Mouse (Mus musculus) small intestine, adult 2 months (tissue): ENCODE data around the gene Sh3pxd2a.

Experiments used
- CTCF ChIP-seq: fragments of 200-500 bp; IDR thresholded peaks from 2 replicates; pipeline ENCODE4 v1.5.1; 2012; ENCODE audit warnings: low read depth, mild to moderate bottlenecking, control low read depth, inconsistent platforms, low read length, moderate library complexity, mixed read lengths; ENCODE audit not compliant: insufficient replicate concordance, insufficient read length; ENCODE audit errors: extremely low read depth
- POLR2A ChIP-seq: fragments of 200-500 bp; IDR thresholded peaks from 2 replicates; pipeline ENCODE4 v1.6.1; 2012; ENCODE audit warnings: low read depth, mild to moderate bottlenecking, control low read depth, inconsistent platforms, low read length, moderate library complexity

GRCm38 (mm10) chr19:47431189-47431931, 32.8 kb downstream of the Sh3pxd2a start:
- TF ChIP-seq CTCF (no peak), POLR2A (no peak)
